Mouse (Mus musculus) spleen, adult 2 months (tissue): ENCODE results near the gene Sipa1l1.

Source experiments
- CTCF ChIP-seq: fragments of 200-500 bp; IDR thresholded peaks from 2 replicates; pipeline ENCODE4 v1.5.1; 2011; ENCODE audit warnings: mild to moderate bottlenecking, inconsistent platforms; ENCODE audit not compliant: insufficient read depth, insufficient read length, insufficient replicate concordance; ENCODE audit errors: extremely low read depth
- POLR2A ChIP-seq: fragments of 200-500 bp; IDR thresholded peaks from 2 replicates; pipeline ENCODE4 v1.6.1; 2011; ENCODE audit warnings: low read depth, low read length, inconsistent platforms

GRCm38 (mm10) chr12:82297196-82297595 lies 128.1 kb downstream of the Sipa1l1 start:
- no peak for TF ChIP-seq CTCF
- no peak for TF ChIP-seq POLR2A
